Mouse (Mus musculus) frontal cortex, adult 2 months (tissue): ENCODE data around the gene Srgap2. TPM values are rescaled to one million over a fixed set of nuclear protein-coding genes. Genes with fewer than 3 reads are reported as not detected.

Experiments
- DNase-seq, 2 experiments: peaks; one replicate each; pipeline ENCODE4 v3.0.0; 2022; ENCODE audit warnings: low spot score in 1 of 2; ENCODE audit errors: extremely low spot score in 1 of 2
- polyA plus RNA-seq: library from polyadenylated mRNA; depleted of rRNA; stranded (reverse); fragments of >200 nt; gene quantifications from 2 replicates; pipeline ENCODE4 v1.2.3, GENCODE M21; 2012

The Srgap2 gene
- polyA plus RNA-seq, 1 experiment, result 48.4 TPM

GRCm38 (mm10) chr1:131293221-131293921, 233.8 kb downstream of the Srgap2 start:
- DNase-seq, result no peak

DNA sequence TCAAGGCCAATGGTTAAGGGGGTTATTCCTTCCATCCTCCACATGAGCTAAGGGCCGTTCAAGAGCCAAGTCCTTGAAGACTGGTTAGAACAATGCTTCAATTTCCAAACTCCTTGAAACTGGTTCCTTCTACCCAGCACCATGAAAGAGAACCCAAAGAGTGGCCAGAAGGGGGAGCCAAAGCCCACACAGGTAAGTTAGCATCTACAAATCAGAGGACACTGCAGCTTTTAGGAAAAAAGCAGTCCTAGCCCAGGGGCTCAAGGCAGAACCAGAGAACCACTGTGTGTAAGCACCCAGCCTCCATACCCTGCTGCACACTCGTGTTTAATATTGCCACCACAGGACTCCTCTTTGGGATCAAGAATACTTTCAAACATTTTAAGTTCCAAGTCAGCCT, 236.5 kb downstream of the Srgap2 start:
- peak in 1 of 2 experiments; percentile 86 for DNase-seq

GRCm38 (mm10) chr1:131288938-131289337, 238.2 kb downstream of the Srgap2 start:
- DNase-seq, result no peak

DNA sequence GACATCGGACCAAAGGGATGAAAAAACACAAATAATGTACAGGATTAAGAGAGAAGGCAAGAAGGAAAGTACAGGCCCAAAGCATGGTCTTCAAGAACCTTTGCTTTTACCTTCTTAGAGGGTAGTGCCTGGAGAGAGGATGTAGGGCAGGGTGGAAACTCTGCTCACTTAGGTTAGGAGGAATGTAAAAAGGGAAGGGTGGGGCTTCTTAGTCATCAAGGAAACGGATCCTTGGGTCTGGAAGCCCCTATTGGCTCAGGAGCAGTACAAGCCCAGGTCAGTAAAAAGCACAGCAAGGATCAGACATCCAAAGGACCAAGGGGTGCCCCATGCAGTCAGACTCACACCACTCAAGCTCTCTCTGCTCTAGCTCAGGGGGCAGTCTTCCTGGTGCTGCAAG, 239.9 kb downstream of the Srgap2 start:
- DNase-seq, result no peak

DNA sequence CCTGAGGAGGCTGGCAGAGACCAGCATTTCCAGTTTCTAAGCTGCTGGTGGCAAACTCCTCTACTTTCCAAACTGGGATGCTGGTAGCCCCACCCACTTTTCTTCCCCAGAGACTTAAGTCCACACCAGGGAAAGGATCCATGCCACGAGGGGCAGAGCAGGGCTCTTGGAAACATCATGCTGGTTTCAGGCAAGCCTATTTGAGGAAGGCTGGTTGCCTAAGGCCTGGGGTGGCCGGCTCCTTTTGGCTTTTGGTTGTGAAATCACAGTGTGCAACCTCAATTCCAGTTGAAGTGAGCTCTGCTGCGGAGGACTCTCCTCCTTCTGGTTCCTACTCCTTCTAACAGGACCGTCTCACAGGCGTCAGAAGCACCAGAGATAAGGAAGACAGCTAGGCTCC, 240.3 kb downstream of the Srgap2 start:
- DNase-seq, result no peak

- no peak for DNase-seq
Observed at GRCm38 (mm10) chr1:131284616-131285015, 242.5 kb downstream of the Srgap2 start.

- DNase-seq, result no peak
Observed at GRCm38 (mm10) chr1:131284167-131284566, 243.0 kb downstream of the Srgap2 start.

DNA sequence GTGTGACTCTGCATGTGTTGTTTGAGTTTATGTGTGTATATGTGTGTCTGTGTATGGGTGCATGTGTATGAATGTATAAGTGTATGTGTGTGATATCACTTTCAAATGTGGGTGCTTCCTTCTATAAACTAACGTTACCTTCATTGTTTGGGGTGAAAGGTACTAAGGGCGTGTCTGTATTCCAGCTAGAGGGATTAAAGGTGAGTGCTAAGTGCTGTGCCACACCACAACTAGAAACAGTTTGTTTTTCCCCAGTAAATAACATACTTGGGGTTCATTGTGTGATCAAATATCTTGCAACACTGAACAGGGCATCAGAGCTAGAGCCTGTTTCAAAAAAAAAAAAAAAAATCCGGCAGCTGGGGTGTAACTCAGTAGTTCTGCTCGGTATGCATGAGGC, 245.4 kb downstream of the Srgap2 start:
- DNase-seq, result no peak

GRCm38 (mm10) chr1:131280280-131280679, 246.9 kb downstream of the Srgap2 start:
- no peak for DNase-seq

- no peak for DNase-seq
Observed at GRCm38 (mm10) chr1:131279456-131279776, 247.7 kb downstream of the Srgap2 start, which contains the start of gene Ikbke. TSS of gene Ikbke (minus strand) at chr1:131279606.

GRCm38 (mm10) chr1:131278606-131279455, 248.3 kb downstream of the Srgap2 start:
- no peak for DNase-seq

GRCm38 (mm10) chr1:131276831-131277230, 250.3 kb downstream of the Srgap2 start:
- DNase-seq, result no peak

DNA sequence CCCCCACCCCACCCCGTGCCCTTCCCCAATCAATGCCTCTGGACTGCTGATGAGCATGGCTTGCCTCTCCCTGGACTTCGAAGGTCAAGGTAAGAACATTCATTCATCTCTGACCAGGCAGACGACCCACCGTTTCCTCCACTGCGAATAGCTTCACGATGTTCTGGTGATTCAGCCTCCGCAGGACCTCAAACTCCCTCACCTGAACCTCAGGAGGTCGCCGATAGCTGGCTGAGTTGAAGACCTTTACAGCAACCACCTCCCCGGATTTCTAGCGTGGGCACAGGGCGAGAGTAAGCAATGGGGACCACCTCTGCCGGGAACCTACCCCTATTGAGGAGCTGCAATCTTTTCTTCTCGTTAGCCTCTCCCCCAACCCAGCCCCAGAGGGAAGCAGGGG, 251.6 kb downstream of the Srgap2 start:
- no peak for DNase-seq

GRCm38 (mm10) chr1:131274725-131275539, 252.2 kb downstream of the Srgap2 start:
- no peak for DNase-seq

DNA sequence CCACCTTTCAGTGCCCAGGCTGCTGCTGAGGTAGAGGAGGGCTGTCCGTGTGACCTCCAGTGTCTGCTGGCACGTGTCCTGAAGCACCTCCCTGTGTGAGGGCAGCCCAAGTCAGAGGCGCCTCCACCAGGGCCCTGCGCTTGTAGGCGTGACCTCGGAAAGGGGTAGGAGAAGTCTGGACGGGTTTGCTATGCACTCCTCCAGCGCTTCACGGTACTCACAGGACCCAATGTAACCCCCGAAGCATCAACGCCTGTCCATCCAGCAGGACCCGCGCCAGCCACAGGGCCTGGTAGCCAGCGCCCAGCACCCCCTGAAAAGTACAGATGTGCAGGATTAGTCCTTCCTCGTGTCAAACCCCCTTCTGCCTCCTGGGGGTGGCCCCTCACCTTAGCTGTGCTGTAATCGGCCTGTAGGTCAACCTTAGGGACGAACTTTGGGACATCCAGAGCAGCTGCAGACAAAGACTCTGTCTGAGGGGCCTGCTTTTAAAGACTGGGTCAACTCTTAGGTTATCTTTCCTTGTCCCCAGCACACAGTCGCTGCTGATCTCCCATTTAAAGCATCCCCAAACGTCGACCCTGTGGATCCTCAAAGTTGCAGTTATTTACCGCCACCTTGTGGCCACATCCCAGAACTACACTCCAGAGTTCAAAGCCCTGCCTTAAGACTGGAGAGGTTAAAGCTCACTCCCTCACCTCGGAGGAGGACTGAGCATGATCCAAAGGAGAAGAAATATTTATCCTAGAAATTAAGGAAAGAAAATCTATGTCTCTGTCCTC, 257.2 kb downstream of the Srgap2 start:
- DNase-seq, result peak; percentile 62 to 89

DNA sequence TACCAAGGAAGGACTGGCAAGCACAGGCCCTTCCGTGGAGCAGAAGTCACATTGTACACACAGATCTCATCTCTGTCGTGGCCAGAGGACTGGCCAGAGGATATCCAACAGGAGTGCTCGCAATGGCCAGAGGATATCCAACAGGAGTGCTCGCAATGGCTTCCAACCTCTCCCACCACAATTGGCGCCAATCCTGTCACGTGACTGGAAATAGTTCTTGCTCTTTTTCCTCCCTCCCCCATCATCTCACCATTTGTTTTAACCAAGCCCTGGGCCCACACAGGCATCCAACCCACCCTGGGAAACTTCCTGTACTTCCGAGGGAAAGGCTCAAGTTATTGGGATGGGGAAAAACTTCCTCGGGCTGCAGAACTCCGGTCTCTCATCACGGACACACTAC, 258.4 kb downstream of the Srgap2 start:
- no peak for DNase-seq

DNA sequence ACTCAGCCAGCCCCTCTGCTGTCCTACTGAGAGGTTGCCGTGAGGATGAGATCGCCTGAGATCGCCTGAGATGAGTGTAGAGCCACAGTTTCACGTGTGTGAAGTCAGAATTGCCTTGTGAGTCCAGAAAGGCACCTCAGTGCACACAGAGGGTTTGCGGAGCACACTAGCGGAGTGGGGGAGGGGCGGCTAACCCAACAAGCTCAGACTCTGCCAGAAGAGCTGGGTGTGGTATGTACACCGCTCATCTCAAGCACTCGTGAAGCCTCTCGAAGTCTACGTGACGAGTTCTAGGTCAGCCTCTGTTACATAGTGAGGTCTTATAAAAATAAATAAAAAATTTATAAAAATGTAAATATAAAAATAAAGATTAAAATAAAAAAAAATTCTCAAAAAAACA, 263.2 kb downstream of the Srgap2 start:
- DNase-seq, result no peak

- DNase-seq, result peak in 1 of 2 experiments; percentile 82
Observed at GRCm38 (mm10) chr1:131260309-131260656, 266.9 kb downstream of the Srgap2 start.

- no peak for DNase-seq
Observed at GRCm38 (mm10) chr1:131259632-131260308, 267.4 kb downstream of the Srgap2 start.

DNA sequence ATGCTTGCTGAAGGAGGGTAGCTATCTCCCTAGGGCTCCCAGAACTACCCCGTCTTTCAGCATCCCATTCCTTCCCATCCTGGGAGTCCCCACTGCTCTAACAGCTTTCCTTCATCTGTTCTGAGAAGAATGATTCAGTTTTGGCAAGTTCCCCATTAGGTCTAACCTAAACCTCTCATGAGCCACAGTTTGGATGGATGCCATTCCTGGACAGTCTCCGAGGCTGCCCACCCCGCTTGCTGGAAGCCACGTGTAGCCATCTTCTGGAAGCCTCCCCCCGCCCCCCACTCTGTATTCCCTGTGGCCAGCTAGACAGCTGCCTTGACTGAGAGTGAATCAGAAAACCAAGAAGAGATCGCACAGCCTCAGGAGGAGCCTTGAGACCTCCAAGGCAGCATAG, 269.9 kb downstream of the Srgap2 start:
- no peak for DNase-seq
